Mouse (Mus musculus): Measurements from ENCODE around the gene Srrm4.

Srrm4 gene

DNA sequence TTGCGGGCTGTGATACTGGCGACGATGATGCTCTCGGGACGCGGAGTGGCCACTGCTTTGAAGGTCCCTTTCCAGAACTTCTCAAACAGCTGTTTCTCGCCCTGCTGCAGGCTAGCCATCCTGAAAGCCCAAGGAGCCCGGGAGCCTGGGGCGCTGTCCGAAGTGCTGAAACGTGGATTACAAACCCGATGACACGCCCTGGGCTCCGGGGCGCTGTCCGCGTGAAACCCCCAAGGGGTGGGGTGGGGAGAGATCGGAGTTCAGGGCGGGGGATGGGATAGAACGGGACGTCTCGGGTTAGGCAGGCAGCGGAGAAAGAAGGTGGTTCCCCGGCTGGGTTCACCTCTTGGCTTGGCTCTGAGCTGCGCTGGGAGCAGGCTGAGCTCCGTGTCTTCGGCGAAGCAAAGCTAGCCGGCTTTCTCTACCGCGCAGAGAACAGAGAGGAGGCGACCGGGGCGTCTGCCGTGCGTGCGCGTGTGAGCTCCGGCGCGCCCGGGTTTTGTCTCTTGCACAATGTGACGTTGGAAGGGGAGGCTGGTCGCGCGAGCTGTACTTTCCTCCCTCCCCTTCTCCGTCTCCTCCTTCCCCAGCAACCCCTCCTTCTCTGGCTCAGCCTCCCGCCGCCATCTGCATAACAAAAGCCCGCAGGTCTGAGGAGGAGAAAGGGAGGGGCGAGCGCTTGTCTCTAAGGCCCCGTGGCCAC is at the start of gene Srrm4:
TSS of gene Srrm4 (minus strand) at position 472 of the 703 bp plus-strand sequence.
- no peak for DNase-seq (ENCODE audit: extremely low read depth, low read depth, low spot score)

DNA sequence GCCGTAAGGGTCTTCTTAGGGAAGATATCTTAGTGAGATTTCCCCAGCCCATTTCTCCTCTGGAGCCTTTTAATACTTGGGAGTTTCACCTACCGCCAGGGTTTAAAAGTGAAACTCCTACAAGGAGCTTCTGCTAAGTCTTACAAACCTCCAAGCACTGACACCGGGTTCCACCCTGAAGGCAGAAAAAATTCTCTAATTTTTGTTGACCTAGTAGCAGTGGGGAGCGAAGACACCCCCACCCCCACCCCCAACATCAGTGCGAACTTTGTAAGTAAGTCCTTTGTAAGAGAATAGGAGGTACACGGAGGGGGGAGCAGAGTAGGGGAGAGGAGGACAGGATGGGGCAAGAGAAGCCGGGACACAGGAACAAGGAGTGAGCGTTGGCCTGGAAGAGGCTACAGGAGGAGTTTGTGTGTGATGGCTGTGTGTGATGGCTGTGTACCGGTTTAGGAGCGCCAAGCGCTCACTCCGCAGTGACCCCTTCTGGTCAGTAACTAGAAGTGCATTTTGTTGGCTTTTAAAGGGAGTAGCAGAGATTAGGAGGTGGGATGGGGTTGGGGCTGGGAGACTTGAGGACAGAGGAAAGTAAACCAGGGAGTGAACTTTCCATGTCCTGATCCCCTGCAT is 1.3 kb upstream of the Srrm4 start:
- no peak for DNase-seq (ENCODE audit: extremely low read depth, low read depth, low spot score)

DNA sequence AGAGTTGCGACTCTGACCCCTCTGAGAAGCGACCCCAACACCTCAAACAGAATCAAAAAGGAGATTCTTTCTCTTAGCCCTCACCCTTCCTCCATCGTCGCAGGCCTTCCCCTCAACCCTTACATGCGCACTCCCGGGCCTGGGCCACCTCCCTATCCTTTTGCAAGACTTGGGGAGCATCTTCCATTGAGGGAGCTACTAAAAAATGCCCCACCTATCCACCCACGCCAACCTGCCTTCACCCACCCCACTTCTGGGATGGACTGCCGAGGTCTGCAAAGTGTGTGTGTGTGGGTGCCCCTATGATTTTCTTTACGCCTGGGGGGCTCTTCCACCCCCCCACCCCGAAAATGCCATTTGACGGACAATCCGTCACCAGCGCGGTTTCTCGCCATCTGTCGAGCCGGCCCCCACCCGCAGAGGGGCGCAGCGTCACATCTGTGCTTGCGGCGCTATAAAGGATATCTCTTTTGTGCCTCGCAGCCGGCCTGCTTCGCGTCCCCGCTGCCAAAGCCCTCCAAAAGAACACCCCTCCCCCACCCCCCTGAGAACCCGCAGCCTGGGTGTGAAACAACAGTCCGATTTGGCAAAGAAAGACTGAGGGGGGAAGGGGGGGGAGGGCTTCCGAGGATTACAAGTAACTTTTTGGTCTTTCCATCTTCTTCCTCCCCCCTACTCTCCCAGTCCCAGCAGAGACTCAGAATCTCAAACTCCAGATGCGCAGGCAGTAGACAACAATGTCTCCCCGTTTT is 608 bp upstream of the Srrm4 start:
- DNase-seq (ENCODE audit: extremely low read depth, low read depth, low spot score) = no peak

DNA sequence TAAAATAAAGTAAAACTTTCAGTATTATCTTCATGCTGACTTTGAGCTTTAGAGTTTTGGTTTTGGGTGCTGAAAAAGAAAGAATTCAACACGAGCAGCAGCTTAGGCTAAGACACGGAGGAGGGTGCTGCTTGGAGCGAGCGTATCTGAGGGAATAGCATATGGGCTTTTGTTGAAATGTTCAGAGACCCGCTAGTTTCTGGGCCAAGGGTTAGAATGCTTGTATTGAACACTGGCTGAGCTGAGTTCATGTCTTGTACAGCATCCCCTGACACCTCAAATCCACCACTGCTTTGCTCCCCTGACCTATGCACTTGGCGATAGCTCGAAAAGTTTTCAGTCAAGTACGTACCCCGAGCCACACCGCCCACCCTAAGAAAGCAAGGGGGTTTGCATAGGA is 919 bp downstream of the Srrm4 start:
- no peak for DNase-seq (ENCODE audit: extremely low read depth, low read depth, low spot score)

DNA sequence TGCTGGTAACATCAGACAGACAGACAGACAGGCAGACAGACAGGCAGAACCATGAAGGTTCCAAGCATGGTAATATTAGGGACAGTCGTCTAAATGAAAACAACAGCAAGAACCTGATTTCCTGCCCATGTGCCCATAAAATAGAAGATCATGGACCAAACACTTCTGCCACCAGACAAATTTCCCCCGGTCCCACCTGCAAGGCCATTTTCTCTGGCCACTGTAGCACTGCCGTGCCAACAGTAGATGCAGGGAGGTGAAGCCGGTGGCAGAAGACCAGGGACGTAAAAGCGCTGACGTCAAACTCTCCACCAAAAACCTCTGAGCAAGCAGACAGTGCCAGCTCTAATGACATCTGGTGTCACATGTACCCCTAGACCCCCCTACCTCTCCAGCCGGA is 2.0 kb downstream of the Srrm4 start:
- DNase-seq (ENCODE audit: extremely low read depth, low read depth, low spot score) = no peak

DNA sequence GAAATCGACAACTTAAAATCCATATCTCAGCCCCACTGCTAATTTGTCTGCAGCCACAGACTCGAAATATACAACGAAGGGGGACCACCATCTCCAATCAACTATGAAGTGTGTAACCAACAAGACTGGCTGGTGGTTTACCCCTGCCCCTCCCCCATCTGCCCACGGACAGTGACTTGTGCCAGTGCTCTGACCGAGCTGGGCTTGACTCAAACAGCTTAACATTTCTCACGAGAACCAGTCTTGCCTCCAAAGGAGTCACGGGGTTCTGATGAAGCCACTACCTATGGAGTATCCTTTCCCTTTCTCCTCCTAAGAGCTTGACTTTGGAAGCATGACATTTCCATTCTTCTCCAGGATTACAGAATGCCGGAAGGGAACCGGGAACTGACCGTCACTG is 2.8 kb downstream of the Srrm4 start:
- DNase-seq (ENCODE audit: extremely low read depth, low read depth, low spot score) = no peak

DNA sequence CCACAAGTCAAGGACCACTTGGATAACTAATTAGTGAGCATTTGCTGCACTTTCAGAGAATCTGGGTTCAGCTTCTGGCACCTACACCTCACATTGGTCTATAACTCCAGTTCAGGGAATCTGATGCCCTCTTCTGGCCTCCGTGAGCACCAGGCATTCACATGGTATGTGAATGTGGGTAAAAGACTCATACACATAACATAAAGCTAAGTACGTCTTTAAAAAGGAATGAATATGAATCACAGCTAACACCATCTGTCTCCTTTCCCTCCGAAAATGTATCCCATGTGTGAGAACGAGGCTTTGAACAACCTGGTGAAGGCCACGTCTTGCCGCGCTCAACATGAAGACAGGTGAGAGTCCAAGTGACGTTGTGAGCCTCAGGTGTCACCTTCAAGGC is 12.1 kb downstream of the Srrm4 start:
- DNase-seq (ENCODE audit: extremely low read depth, low read depth, low spot score) = no peak

DNA sequence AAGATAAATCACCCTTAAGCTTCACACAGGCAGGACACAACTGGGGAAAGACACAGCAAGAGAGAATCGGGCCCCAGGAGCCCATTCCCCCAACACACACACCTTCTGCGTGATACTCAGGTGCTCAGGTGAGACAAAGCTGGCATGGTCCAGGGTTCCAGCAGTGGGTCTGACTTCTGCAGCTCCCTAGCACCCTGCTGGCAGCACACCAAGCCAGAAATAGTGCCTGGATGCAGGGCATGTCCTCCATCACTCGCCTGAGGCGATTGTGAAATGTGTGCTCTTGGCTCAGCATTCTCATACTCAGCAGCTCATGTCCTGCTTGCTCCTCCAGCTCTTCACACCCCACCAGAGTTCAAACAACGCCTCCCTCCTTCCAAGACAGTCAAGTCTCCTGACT is 14.5 kb downstream of the Srrm4 start:
- DNase-seq (ENCODE audit: extremely low read depth, low read depth, low spot score) = no peak

DNA sequence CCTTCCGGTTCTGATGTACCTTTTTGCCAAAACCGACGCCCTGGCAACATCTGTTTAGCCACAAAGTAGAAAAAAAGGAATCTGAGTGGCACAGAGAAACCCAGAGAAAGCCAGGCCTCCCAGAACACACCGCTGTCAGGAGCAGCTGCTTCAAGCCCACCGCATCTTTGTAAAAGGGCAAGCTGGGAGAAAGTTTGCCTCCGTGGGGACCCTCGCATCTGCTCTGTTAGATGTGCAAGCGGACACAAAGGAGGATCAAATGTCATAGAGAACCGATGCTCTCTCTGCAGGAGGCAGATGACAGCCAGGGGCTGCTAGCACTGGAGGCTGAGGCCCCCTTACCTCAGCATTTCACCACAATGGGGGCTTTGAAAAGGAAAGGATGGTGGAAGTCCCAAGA is 18.3 kb downstream of the Srrm4 start:
- DNase-seq (ENCODE audit: extremely low read depth, low read depth, low spot score) = no peak

DNA sequence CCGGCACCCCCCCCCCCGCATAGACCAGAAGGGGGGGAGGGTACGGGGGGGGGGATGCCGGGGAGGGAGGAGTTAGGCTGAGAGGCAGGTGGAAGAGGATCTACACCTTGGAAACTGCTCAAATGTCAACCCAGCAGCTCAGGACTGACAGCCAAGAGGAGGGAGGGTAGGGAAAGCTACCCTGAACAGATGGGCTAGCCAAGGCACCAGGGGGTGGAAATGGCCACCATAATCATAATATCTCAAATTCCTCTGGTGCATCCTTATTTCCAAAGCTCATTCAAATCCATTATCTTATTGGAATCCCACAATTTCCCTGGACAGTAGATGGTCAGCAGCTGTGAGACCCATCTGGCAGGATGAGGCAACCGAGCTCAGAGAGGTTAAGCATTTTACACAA is 19.7 kb downstream of the Srrm4 start:
- DNase-seq (ENCODE audit: extremely low read depth, low read depth, low spot score) = no peak

DNA sequence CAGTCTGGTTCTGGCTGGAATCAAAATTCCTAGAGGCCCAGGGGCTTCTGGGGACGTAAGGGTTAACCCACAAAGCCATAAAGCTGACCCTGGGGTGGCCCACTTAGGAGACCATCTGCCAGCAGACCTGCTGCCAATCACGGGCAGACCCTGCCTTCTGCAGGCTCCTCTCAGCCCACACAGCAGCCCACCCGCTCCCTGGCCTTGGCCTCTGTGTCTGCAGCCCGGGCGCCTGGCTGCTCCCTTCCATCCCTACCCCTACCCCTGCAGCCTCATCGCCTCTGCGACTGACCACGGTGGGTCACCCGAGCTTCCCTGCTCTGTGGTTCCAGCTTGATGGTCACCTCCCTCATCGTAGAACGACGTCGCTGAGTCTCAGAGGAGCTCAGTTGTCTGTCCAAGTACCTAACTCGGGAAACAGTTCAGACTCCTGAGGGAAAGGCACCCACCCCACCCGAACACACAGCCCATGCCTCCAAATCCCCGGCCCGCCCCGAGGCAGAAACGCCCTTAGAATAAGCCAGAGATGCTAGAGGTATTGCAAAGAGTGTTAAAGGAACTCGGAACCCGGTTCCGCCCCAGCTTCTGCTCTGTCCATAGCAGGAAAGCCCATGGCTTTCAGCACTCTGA is 20.3 kb downstream of the Srrm4 start:
- no peak for DNase-seq (ENCODE audit: extremely low read depth, low read depth, low spot score)

DNA sequence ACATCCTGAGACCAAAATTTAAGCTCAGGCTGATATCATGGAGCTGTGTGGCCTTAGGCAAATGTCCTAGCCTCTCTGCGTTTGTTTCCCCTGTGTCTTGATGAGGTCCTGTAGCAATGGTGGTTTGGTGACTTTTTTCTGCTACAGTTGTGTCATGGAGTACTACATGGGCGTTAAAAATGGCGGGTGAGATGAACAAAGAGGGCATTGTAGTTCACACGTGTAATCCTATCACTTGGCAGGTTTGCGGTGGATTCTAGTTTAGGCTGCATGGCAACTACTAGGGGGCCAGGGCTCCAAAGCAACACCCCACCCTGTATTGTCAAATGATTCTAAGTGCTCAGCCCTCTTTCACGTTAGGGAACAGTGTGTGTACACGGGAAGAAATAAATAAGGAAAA is 21.1 kb downstream of the Srrm4 start:
- DNase-seq (ENCODE audit: extremely low read depth, low read depth, low spot score) = no peak

DNA sequence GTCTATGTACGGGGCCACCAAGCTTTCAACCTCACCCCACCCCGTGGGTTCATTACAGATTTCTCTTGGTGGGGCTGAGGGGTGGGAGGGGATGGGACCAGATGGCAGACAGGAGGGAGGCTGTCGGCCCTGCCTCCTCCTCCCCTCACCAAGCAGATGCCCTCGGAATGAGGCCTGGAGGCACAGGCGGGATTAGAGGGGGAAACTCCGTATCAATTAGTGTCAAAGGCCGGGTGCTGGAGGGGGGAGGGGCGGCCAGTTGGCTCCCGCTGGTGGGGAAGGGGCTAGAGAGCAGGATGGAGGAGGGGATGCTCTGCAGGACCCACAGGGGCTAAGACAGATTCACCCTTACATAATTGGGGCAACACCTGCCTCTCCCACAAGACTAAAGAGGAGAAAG is 22.0 kb downstream of the Srrm4 start:
- DNase-seq (ENCODE audit: extremely low read depth, low read depth, low spot score) = no peak

DNA sequence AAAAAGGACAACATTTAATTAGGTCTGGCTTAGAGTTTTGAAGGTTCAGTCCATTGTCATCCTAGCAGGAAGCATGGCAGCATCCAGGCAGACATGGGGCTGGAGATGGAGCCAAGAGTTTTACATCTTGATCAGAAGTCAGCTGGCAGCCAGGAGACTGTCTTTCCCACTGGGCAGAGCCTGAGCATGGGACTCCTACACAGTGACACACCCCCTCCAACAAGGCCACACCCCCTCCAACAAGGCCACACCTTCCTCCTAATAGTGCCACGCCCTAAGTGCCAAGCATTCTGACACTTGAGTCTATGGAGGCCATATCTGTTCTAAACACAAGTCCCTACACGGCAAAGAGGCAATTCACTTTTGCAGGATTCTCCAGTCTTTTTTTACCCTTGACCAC is 23.6 kb downstream of the Srrm4 start:
- DNase-seq (ENCODE audit: extremely low read depth, low read depth, low spot score) = no peak

DNA sequence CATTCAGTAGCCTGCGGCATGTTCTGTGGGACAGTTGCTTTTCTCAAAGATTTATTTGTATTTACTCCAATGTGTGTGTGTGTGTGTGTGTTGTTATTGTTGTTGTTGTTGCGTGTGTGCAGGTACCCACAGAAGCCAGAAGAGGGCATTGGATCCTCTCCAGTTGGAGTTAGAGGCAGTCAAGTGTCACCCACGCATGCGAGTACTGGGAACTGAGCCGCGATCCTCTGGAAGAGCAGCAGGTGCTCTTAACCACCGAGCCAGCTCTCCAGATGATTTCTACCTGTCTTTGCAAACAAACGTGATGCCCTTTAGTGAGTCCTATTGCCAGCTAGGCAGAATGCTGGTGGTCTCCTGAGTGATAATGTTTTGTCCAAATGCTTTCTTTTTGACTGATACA is 24.3 kb downstream of the Srrm4 start:
- DNase-seq (ENCODE audit: extremely low read depth, low read depth, low spot score) = no peak

DNA sequence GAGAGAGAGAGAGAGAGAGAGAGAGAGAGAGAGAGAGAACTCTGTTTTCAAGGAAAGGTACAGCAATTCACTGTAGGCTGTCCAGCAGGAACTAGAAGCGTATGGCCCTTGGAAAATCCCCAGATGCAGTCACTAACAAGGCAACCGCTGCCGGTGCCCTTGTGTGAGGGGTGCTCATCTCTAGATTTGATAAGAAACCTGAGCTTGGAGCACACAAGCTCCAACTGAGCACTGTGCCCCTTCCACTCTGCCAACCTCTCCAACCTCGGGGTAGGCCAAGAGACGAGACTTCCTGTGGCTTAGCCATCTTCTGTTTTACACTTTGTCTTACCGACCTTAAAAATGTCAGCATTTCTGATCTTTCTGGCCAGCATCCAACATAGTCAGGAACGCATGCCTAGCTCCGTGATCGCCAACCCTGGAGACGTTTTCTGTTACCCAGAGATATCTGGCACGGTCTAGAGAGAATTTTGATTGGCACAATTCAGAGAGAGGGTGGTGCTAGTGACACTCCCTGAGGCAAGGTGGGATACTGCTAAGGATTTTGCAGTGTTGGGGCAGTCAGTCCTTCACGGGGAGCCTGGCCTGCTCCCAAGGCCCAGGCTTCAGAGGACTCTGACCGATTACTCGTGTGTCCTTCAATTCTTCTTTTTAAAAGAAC is 25.1 kb downstream of the Srrm4 start:
- DNase-seq (ENCODE audit: extremely low read depth, low read depth, low spot score) = no peak

DNA sequence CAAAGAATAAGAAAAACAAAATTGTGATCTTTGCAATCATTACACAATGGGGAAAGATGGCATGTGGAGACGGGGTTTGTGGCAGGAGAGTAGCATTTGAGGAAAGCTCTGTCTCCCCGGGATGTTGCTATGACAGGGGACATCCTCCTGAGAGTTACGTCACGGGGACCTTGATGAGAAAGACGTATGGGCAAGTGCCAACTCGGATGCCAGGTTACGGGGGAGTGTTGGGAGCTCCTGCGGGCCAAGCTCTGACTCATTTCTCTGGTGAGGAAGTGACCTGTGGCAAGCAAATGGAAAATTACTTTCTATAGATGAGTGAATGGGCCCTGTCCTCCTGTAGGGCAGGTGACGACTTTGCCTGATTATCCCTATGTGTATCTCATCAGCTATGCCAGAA is 26.0 kb downstream of the Srrm4 start:
- no peak for DNase-seq (ENCODE audit: extremely low read depth, low read depth, low spot score)

DNA sequence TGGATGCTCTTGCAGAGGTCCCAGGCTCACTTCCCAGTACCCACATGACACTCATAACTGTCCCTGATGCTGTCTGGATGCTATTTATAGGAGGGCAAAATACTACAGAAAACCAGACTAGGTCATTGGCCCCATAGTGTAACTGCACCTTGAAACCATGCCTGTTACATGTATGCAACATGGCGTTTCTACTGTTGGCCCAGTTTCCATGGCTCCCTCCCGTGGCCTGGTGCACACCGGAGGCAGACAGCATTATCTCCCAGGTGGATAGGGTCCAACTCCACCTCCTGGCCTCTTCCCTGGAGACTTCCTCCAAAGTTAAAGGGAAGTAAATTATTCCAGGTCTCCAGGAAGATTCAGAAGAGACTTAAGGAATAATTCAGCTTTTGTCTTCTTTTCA is 27.2 kb downstream of the Srrm4 start:
- DNase-seq (ENCODE audit: extremely low read depth, low read depth, low spot score) = no peak

DNA sequence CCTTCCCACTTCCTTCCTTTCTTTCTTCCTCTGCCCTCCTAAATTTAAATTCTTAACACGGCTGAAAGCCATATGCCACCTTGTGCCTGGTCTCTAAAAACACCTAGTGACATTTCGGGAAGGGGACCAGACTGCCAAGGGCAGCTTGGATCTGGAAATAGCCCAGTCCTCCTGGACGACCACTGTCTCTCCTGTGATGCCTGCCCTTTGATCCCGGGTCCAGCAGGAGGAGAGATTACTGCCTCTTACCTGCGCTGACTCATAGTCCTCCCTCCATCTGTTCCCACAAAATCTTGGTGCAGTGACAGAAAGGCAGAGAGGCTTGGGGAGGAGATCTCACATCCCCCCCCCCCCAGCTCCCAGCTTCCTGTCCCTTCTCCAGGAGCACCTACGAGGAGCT is 27.9 kb downstream of the Srrm4 start:
- DNase-seq (ENCODE audit: extremely low read depth, low read depth, low spot score) = no peak

DNA sequence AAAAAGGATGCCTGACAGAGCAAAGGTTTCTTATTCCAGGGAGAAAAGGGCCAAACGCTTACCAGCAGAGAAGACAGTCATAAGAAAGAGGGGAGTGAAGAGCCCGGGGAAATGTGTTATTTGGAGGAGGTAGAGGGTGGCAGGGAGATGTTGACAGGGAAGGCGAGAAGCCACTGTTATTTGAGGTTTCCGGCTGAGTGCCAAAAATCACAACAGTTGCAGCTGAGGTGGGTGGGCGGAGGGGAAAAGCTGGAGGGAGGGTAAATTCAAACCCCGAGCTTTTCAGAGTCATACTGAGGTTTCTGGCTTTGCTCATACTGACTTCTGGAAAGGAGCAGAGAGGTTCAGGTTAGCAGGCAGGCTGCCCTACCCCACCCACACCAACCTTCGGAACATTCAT is 32.5 kb downstream of the Srrm4 start:
- DNase-seq (ENCODE audit: extremely low read depth, low read depth, low spot score) = no peak

DNA sequence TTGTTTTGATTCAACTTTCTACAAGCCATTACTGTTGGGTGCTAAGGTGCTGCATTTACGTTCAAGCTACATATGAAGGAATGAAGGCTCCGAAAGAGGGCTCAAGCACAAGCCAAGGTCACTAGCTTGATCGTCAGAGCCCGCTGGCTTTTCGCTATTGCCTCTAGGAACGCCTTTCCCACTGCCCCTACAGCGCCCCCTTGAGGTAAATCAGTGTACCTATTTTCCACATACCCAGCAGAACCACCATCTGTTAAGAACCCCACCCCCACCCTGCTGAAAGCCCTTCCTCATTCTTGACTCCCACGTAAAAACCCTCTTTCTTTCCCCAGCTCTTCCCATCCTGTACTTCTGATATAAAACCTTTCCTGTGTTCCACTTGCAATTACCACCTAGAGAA is 35.0 kb downstream of the Srrm4 start:
- no peak for DNase-seq (ENCODE audit: extremely low read depth, low read depth, low spot score)

Measured in fat pad, adult 2 months (tissue).